Mouse (Mus musculus) kidney, embryonic 15.5 days (tissue): Measurements from ENCODE around the gene Col27a1. TPM values are rescaled to one million over a fixed set of nuclear protein-coding genes. Genes with fewer than 3 reads are reported as not detected.

ENCODE experiments used
- ATAC-seq: fragments of 200-750 bp; cut with Nextera tagmentation; replicated peaks from 2 replicates; pipeline ENCODE4 v1.8.0; 2017; ENCODE audit warnings: moderate TSS enrichment; ENCODE audit not compliant: low FRiP score
- H3K27ac ChIP-seq: fragments of 300-500 bp; sonication (generic); 2 replicates; pipeline ENCODE4 v1.5.1; 2015; ENCODE audit warnings: mild to moderate bottlenecking, inconsistent platforms
- H3K27me3 ChIP-seq: fragments of 300-500 bp; sonication (generic); 2 replicates; pipeline ENCODE4 v1.6.1; 2015; ENCODE audit warnings: inconsistent platforms
- H3K36me3 ChIP-seq: fragments of 300-500 bp; sonication (generic); 2 replicates; pipeline ENCODE4 v1.6.1; 2015; ENCODE audit warnings: inconsistent platforms
- H3K4me1 ChIP-seq: fragments of 300-500 bp; sonication (generic); 2 replicates; pipeline ENCODE4 v1.6.1; 2015; ENCODE audit warnings: inconsistent platforms
- H3K4me2 ChIP-seq: fragments of 300-500 bp; sonication (generic); 2 replicates; pipeline ENCODE4 v1.6.1; 2015; ENCODE audit warnings: moderate library complexity, mild to moderate bottlenecking, inconsistent platforms
- H3K4me3 ChIP-seq: fragments of 300-500 bp; sonication (generic); replicated peaks from 2 replicates; pipeline ENCODE4 v1.5.1; 2015; ENCODE audit warnings: mild to moderate bottlenecking, inconsistent platforms
- H3K9ac ChIP-seq: fragments of 300-500 bp; sonication (generic); 2 replicates; pipeline ENCODE4 v1.6.1; 2015; ENCODE audit warnings: mild to moderate bottlenecking, inconsistent platforms
- H3K9me3 ChIP-seq: fragments of 300-500 bp; sonication (generic); replicated peaks from 2 replicates; pipeline ENCODE4 v1.6.1; 2016; ENCODE audit warnings: inconsistent platforms
- WGBS: fragments of 180-500 bp; shearing (Covaris S2); methylation state at CpG from one replicate; pipeline ENCODE4 v1.1.7; 2015; ENCODE audit warnings: mixed read lengths; 5-methylcytosine and 5-hydroxymethylcytosine counted together
- polyA plus RNA-seq: library from polyadenylated mRNA; unstranded; fragments of >200 nt; fragmentation: Nextera tagmentation; extraction: Ambion mirVana; gene quantifications from 2 replicates; pipeline ENCODE4 v1.2.1, GENCODE M21; 2015

Gene Col27a1
- polyA plus RNA-seq, 1 experiment from 2014 or later, result 9.4 TPM

- no peaks in the 10 kb centered on the region for H3K27me3 ChIP-seq
- H3K9me3 ChIP-seq, result no peaks in the 10 kb centered on the region
- no peak overlapping the region for H3K9ac ChIP-seq
- no peaks in the 10 kb centered on the region for H3K36me3 ChIP-seq
- H3K4me2 ChIP-seq, result no peak overlapping the region
- ATAC-seq, result no peak
- 74% methylated on average over 6 of the region's 6 CpGs for WGBS
- no peak overlapping the region for H3K27ac ChIP-seq
- no peaks in the 10 kb centered on the region for H3K4me1 ChIP-seq
- H3K4me3 ChIP-seq, result no peak overlapping the region
Observed at GRCm38 (mm10) chr4:63359861-63360260, 146.1 kb downstream of the Col27a1 start.

- no peaks in the 10 kb centered on the region for H3K9me3 ChIP-seq
- ATAC-seq, result no peak
- no peaks in the 10 kb centered on the region for H3K4me1 ChIP-seq
- H3K27me3 ChIP-seq, result no peaks in the 10 kb centered on the region
- WGBS, result 94% methylated on average over 5 of the region's 5 CpGs
- no peak within 1 kb of the TSS for H3K4me3 ChIP-seq
- no peak within 1 kb of the TSS for H3K27ac ChIP-seq
- peaks cover under 1% of the 10 kb centered on the region; the same call in 1 of the 2 replicates for H3K36me3 ChIP-seq
- no peak within 1 kb of the TSS for H3K9ac ChIP-seq
- no peak within 1 kb of the TSS for H3K4me2 ChIP-seq
Observed at GRCm38 (mm10) chr4:63362150-63362549, 148.3 kb downstream of the Col27a1 start, which contains the start of gene Orm2. Gene Orm2, plus strand, starts transcription at chr4:63362449.

GRCm38 (mm10) chr4:63368577-63368976, 154.8 kb downstream of the Col27a1 start:
- H3K9ac ChIP-seq, result no peak overlapping the region
- no peak overlapping the region for H3K27ac ChIP-seq
- no peak overlapping the region for H3K4me2 ChIP-seq
- ATAC-seq, result peak; percentile 20; the same call in 1 of the 2 replicates
- H3K36me3 ChIP-seq, result peaks cover 54% of the 10 kb centered on the region
- H3K4me3 ChIP-seq, result no peak overlapping the region
- WGBS, result 18% methylated on average over 4 of the region's 4 CpGs
- no peaks in the 10 kb centered on the region for H3K27me3 ChIP-seq
- H3K9me3 ChIP-seq, result no peaks in the 10 kb centered on the region
- H3K4me1 ChIP-seq, result no peaks in the 10 kb centered on the region

GRCm38 (mm10) chr4:63370897-63371296, 157.1 kb downstream of the Col27a1 start:
- peaks cover 77% of the 10 kb centered on the region for H3K36me3 ChIP-seq
- H3K4me2 ChIP-seq, result no peak overlapping the region
- no peak overlapping the region for H3K4me3 ChIP-seq
- WGBS, result 72% methylated on average over 7 of the region's 7 CpGs
- no peaks in the 10 kb centered on the region for H3K4me1 ChIP-seq
- no peak for ATAC-seq
- no peak overlapping the region for H3K27ac ChIP-seq
- no peak overlapping the region for H3K9ac ChIP-seq
- H3K9me3 ChIP-seq, result no peaks in the 10 kb centered on the region
- H3K27me3 ChIP-seq, result no peaks in the 10 kb centered on the region

GRCm38 (mm10) chr4:63371890-63372289, 158.1 kb downstream of the Col27a1 start:
- no peaks in the 10 kb centered on the region for H3K9me3 ChIP-seq
- H3K4me2 ChIP-seq, result no peak overlapping the region
- no peaks in the 10 kb centered on the region for H3K4me1 ChIP-seq
- no peaks in the 10 kb centered on the region for H3K27me3 ChIP-seq
- WGBS, result 48% methylated on average over 3 of the region's 3 CpGs
- H3K27ac ChIP-seq, result no peak overlapping the region
- H3K36me3 ChIP-seq, result peaks cover 85% of the 10 kb centered on the region
- no peak overlapping the region for H3K4me3 ChIP-seq
- no peak overlapping the region for H3K9ac ChIP-seq
- ATAC-seq, result no peak

- H3K4me3 ChIP-seq, result no peak overlapping the region
- ATAC-seq, result no peak; the same call in 1 of the 2 replicates
- 88% methylated on average over 8 of the region's 8 CpGs for WGBS
- H3K4me2 ChIP-seq, result no peak overlapping the region
- no peaks in the 10 kb centered on the region for H3K27me3 ChIP-seq
- H3K4me1 ChIP-seq, result no peaks in the 10 kb centered on the region
- H3K9ac ChIP-seq, result no peak overlapping the region
- H3K9me3 ChIP-seq, result no peaks in the 10 kb centered on the region
- H3K27ac ChIP-seq, result no peak overlapping the region
- peaks cover 86% of the 10 kb centered on the region for H3K36me3 ChIP-seq
Observed at GRCm38 (mm10) chr4:63373404-63373803, 159.6 kb downstream of the Col27a1 start.

GRCm38 (mm10) chr4:63374331-63374730, 160.5 kb downstream of the Col27a1 start:
- Histone ChIP-seq H3K4me2 (no peak overlapping the region), H3K36me3 (peaks cover 89% of the 10 kb centered on the region), H3K27me3 (no peaks in the 10 kb centered on the region), H3K9me3 (no peaks in the 10 kb centered on the region), H3K9ac (no peak overlapping the region), H3K27ac (no peak overlapping the region), H3K4me1 (no peaks in the 10 kb centered on the region), H3K4me3 (no peak overlapping the region)
- WGBS, result 61% methylated on average over 12 of the region's 12 CpGs
- ATAC-seq, result 0 out of 2 replicates have a peak, but pooled peaks have one; percentile 31

- no peak overlapping the region for H3K9ac ChIP-seq
- H3K4me2 ChIP-seq, result no peak overlapping the region
- ATAC-seq, result no peak
- H3K36me3 ChIP-seq, result peaks cover 89% of the 10 kb centered on the region
- H3K4me1 ChIP-seq, result no peaks in the 10 kb centered on the region
- no peak overlapping the region for H3K4me3 ChIP-seq
- no peaks in the 10 kb centered on the region for H3K9me3 ChIP-seq
- 93% methylated on average over 1 of the region's 1 CpGs for WGBS
- no peaks in the 10 kb centered on the region for H3K27me3 ChIP-seq
- no peak overlapping the region for H3K27ac ChIP-seq
Observed at GRCm38 (mm10) chr4:63375367-63375766, 161.6 kb downstream of the Col27a1 start.

GRCm38 (mm10) chr4:63377483-63377882, 163.7 kb downstream of the Col27a1 start:
- no peak overlapping the region for H3K9ac ChIP-seq
- no peaks in the 10 kb centered on the region for H3K4me1 ChIP-seq
- H3K36me3 ChIP-seq, result peaks cover 96% of the 10 kb centered on the region
- no peaks in the 10 kb centered on the region for H3K27me3 ChIP-seq
- ATAC-seq, result no peak
- no peak overlapping the region for H3K4me2 ChIP-seq
- H3K4me3 ChIP-seq, result no peak overlapping the region
- no peaks in the 10 kb centered on the region for H3K9me3 ChIP-seq
- H3K27ac ChIP-seq, result no peak overlapping the region
- 76% methylated on average over 7 of the region's 7 CpGs for WGBS

GRCm38 (mm10) chr4:63382676-63383369, 169.0 kb downstream of the Col27a1 start:
- no peak overlapping the region for H3K9ac ChIP-seq
- 84% methylated on average over 4 of the region's 4 CpGs for WGBS
- no peak overlapping the region for H3K4me3 ChIP-seq
- no peaks in the 10 kb centered on the region for H3K9me3 ChIP-seq
- no peaks in the 10 kb centered on the region for H3K27me3 ChIP-seq
- no peak for ATAC-seq
- H3K4me2 ChIP-seq, result no peak overlapping the region
- no peak overlapping the region for H3K27ac ChIP-seq
- H3K36me3 ChIP-seq, result peaks cover 84% of the 10 kb centered on the region
- no peaks in the 10 kb centered on the region for H3K4me1 ChIP-seq

- H3K4me2 ChIP-seq, result no peak overlapping the region
- WGBS, result 75% methylated on average over 12 of the region's 12 CpGs
- H3K36me3 ChIP-seq, result peaks cover 82% of the 10 kb centered on the region
- H3K4me3 ChIP-seq, result no peak overlapping the region
- ATAC-seq, result no peak
- no peaks in the 10 kb centered on the region for H3K9me3 ChIP-seq
- H3K27me3 ChIP-seq, result no peaks in the 10 kb centered on the region
- H3K27ac ChIP-seq, result no peak overlapping the region
- no peak overlapping the region for H3K9ac ChIP-seq
- no peaks in the 10 kb centered on the region for H3K4me1 ChIP-seq
Observed at GRCm38 (mm10) chr4:63383474-63383873, 169.7 kb downstream of the Col27a1 start.

- Histone ChIP-seq H3K9ac (no peak overlapping the region), H3K27me3 (no peaks in the 10 kb centered on the region), H3K9me3 (no peaks in the 10 kb centered on the region), H3K4me3 (no peak overlapping the region), H3K4me2 (no peak overlapping the region), H3K27ac (no peak overlapping the region), H3K36me3 (peaks cover 74% of the 10 kb centered on the region), H3K4me1 (0 out of 2 replicates have a peak, but pooled peaks cover under 1% of the 10 kb centered on the region)
- ATAC-seq, result no peak
- WGBS, result 95% methylated on average over 4 of the region's 4 CpGs
Observed at GRCm38 (mm10) chr4:63384262-63384661, 170.5 kb downstream of the Col27a1 start.
